Mouse (Mus musculus): ENCODE data around the gene Spink2. TPM values are rescaled to one million over a fixed set of nuclear protein-coding genes. Genes with fewer than 3 reads are reported as not detected.

Gene Spink2
- polyA plus RNA-seq, 1 experiment, result 1.3 TPM

GRCm38 (mm10) chr5:77251656-77252055, 40.4 kb upstream of the Spink2 start:
- no peak overlapping the region for H3K4me3 ChIP-seq (ENCODE audit: control insufficient read depth, insufficient read depth, low read length)
- TF ChIP-seq CTCF (IDR thresholded peaks at IDR 0.05; ENCODE audit: borderline replicate concordance, control insufficient read depth, extremely low read depth, insufficient read depth, low read length, poor library complexity) (no peak), POLR2A (IDR thresholded peaks at IDR 0.05; ENCODE audit: control insufficient read depth, extremely low read depth, insufficient read depth, low read length, poor library complexity) (no peak)
- H3K27me3 ChIP-seq (ENCODE audit: control insufficient read depth, insufficient read depth, low read length), result no peaks in the 10 kb centered on the region
- DNase-seq, result no peak
- no peak overlapping the region for H3K27ac ChIP-seq (ENCODE audit: control insufficient read depth, insufficient read depth, low read length)
- 68% methylated on average over 5 of the region's 5 CpGs for WGBS
- no peaks in the 10 kb centered on the region for H3K36me3 ChIP-seq (ENCODE audit: control insufficient read depth, insufficient read depth, low read length)
- H3K4me1 ChIP-seq (replicated peaks; ENCODE audit: control insufficient read depth, insufficient read depth, low read length), result no peaks in the 10 kb centered on the region; the same call in 1 of the 2 replicates

- H3K27me3 ChIP-seq (ENCODE audit: control insufficient read depth, insufficient read depth, low read length), result no peaks in the 10 kb centered on the region
- H3K4me3 ChIP-seq (ENCODE audit: control insufficient read depth, insufficient read depth, low read length), result no peak overlapping the region
- no peak for DNase-seq
- peaks cover 11% of the 10 kb centered on the region for H3K4me1 ChIP-seq (replicated peaks; ENCODE audit: control insufficient read depth, insufficient read depth, low read length)
- H3K36me3 ChIP-seq (ENCODE audit: control insufficient read depth, insufficient read depth, low read length), result no peaks in the 10 kb centered on the region
- TF ChIP-seq POLR2A (IDR thresholded peaks at IDR 0.05; ENCODE audit: control insufficient read depth, extremely low read depth, insufficient read depth, low read length, poor library complexity), result no peak
- TF ChIP-seq CTCF (IDR thresholded peaks at IDR 0.05; ENCODE audit: borderline replicate concordance, control insufficient read depth, extremely low read depth, insufficient read depth, low read length, poor library complexity), result no peak
- 82% methylated on average over 9 of the region's 9 CpGs for WGBS
- H3K27ac ChIP-seq (ENCODE audit: control insufficient read depth, insufficient read depth, low read length), result no peak overlapping the region
Observed at GRCm38 (mm10) chr5:77250083-77250482, 38.8 kb upstream of the Spink2 start.

GRCm38 (mm10) chr5:77245787-77246671, 34.8 kb upstream of the Spink2 start:
- Histone ChIP-seq H3K4me1 (replicated peaks; ENCODE audit: control insufficient read depth, insufficient read depth, low read length) (peaks cover 13% of the 10 kb centered on the region), H3K27ac (ENCODE audit: control insufficient read depth, insufficient read depth, low read length) (no peak overlapping the region), H3K4me3 (ENCODE audit: control insufficient read depth, insufficient read depth, low read length) (peak overlapping the region; percentile 16), H3K27me3 (ENCODE audit: control insufficient read depth, insufficient read depth, low read length) (no peaks in the 10 kb centered on the region), H3K36me3 (ENCODE audit: control insufficient read depth, insufficient read depth, low read length) (no peaks in the 10 kb centered on the region)
- peak; percentile 28 for DNase-seq
- TF ChIP-seq POLR2A (IDR thresholded peaks at IDR 0.05; ENCODE audit: control insufficient read depth, extremely low read depth, insufficient read depth, low read length, poor library complexity), result no peak
- TF ChIP-seq CTCF (IDR thresholded peaks at IDR 0.05; ENCODE audit: borderline replicate concordance, control insufficient read depth, extremely low read depth, insufficient read depth, low read length, poor library complexity), result no peak
- 24% methylated on average over 26 of the region's 26 CpGs for WGBS

GRCm38 (mm10) chr5:77245463-77245786, 34.2 kb upstream of the Spink2 start:
- Histone ChIP-seq H3K4me1 (replicated peaks; ENCODE audit: control insufficient read depth, insufficient read depth, low read length) (peaks cover 13% of the 10 kb centered on the region), H3K36me3 (ENCODE audit: control insufficient read depth, insufficient read depth, low read length) (no peaks in the 10 kb centered on the region), H3K27me3 (ENCODE audit: control insufficient read depth, insufficient read depth, low read length) (no peaks in the 10 kb centered on the region), H3K4me3 (ENCODE audit: control insufficient read depth, insufficient read depth, low read length) (peak overlapping the region; percentile 10; the same call in 1 of the 2 replicates), H3K27ac (ENCODE audit: control insufficient read depth, insufficient read depth, low read length) (no peak overlapping the region)
- TF ChIP-seq POLR2A (IDR thresholded peaks at IDR 0.05; ENCODE audit: control insufficient read depth, extremely low read depth, insufficient read depth, low read length, poor library complexity) (no peak), CTCF (IDR thresholded peaks at IDR 0.05; ENCODE audit: borderline replicate concordance, control insufficient read depth, extremely low read depth, insufficient read depth, low read length, poor library complexity) (no peak)
- no peak for DNase-seq
- 44% methylated on average over 7 of the region's 7 CpGs for WGBS

- no peak overlapping the region for H3K4me3 ChIP-seq (ENCODE audit: control insufficient read depth, insufficient read depth, low read length)
- no peak overlapping the region for H3K27ac ChIP-seq (ENCODE audit: control insufficient read depth, insufficient read depth, low read length)
- no peaks in the 10 kb centered on the region for H3K36me3 ChIP-seq (ENCODE audit: control insufficient read depth, insufficient read depth, low read length)
- WGBS, result 36% methylated on average over 8 of the region's 8 CpGs
- no peak for DNase-seq
- TF ChIP-seq CTCF (IDR thresholded peaks at IDR 0.05; ENCODE audit: borderline replicate concordance, control insufficient read depth, extremely low read depth, insufficient read depth, low read length, poor library complexity), result no peak
- no peak for TF ChIP-seq POLR2A (IDR thresholded peaks at IDR 0.05; ENCODE audit: control insufficient read depth, extremely low read depth, insufficient read depth, low read length, poor library complexity)
- H3K27me3 ChIP-seq (ENCODE audit: control insufficient read depth, insufficient read depth, low read length), result no peaks in the 10 kb centered on the region
- H3K4me1 ChIP-seq (replicated peaks; ENCODE audit: control insufficient read depth, insufficient read depth, low read length), result peaks cover 13% of the 10 kb centered on the region
Observed at GRCm38 (mm10) chr5:77244331-77244987, 33.2 kb upstream of the Spink2 start.

- H3K36me3 ChIP-seq (ENCODE audit: control insufficient read depth, insufficient read depth, low read length), result no peaks in the 10 kb centered on the region
- H3K27me3 ChIP-seq (ENCODE audit: control insufficient read depth, insufficient read depth, low read length), result no peaks in the 10 kb centered on the region
- H3K27ac ChIP-seq (ENCODE audit: control insufficient read depth, insufficient read depth, low read length), result no peak overlapping the region
- WGBS, result 7% methylated on average over 2 of the region's 2 CpGs
- no peaks in the 10 kb centered on the region for H3K4me1 ChIP-seq (replicated peaks; ENCODE audit: control insufficient read depth, insufficient read depth, low read length)
- DNase-seq, result no peak
- TF ChIP-seq CTCF (IDR thresholded peaks at IDR 0.05; ENCODE audit: borderline replicate concordance, control insufficient read depth, extremely low read depth, insufficient read depth, low read length, poor library complexity), result no peak
- H3K4me3 ChIP-seq (ENCODE audit: control insufficient read depth, insufficient read depth, low read length), result no peak overlapping the region
Observed at GRCm38 (mm10) chr5:77237104-77237503, 25.8 kb upstream of the Spink2 start.
